Mouse (Mus musculus): ENCODE results near the gene Ncl. TPM values are rescaled to one million over a fixed set of nuclear protein-coding genes. Genes with fewer than 3 reads are reported as not detected.

Ncl gene
- total and polyA plus RNA-seq, 2 experiments from 2014 or later, result 29.8 to 209 TPM

DNA sequence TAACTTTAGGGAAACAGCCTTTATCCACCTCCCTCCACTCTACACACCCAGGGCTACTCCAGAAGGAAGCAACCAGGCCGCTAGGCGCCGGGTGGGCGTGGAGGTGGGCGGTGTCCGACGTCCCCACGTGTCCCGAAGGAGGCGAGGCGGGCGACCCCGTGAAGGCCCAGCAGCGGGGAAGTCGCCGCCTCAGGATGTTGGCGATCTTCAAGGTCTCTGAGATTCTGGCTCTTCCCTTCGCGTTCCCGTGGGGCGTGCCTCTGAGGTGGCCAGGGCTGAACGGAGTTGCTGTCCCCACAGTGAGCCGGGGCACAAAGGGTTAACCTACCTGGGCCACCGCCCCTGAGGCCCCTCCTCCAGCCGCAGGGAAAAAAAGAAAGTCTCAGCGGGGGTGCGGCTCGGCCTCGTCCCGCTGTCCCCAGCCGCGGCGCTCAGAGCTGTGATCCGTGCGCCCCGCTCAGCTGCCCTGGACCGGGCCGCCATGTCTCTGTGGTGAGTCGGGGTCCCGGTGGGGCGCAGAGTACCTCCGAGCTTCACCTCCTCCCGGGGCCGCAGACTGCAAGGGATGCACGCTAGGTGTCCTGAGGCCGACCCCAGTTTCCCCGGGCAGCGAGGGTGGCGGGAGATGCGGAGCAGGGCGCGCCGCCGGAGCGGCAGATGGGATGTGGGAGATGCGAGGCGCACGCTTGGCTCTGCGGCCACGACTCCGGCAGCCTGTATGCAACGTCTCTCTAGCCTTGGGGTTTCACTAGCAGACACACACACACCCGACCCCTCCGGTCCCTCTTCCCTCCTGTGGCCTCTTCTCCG is 55.9 kb downstream of the Ncl start:
- no peaks in the 10 kb centered on the region for H3K9me3 ChIP-seq (ENCODE audit: low read length)
- TF ChIP-seq CTCF (IDR thresholded peaks at IDR 0.05), result peak; percentile 44
- peak overlapping the region; percentile 77 for H3K4me3 ChIP-seq (ENCODE audit: low read depth, low read length)
- peak overlapping the region; percentile 79 for H3K4me2 ChIP-seq (ENCODE audit: low read depth, low read length, poor library complexity, severe bottlenecking)
- peaks cover 5% of the 10 kb centered on the region; the same call in 1 of the 2 replicates for H3K4me1 ChIP-seq (ENCODE audit: insufficient read depth, low read length)
- H3K27ac ChIP-seq (ENCODE audit: low read depth, low read length), result peak overlapping the region; percentile 62
- under 1% methylated on average over 64 of the region's 65 CpGs for WGBS
- H3K9ac ChIP-seq (replicated peaks; ENCODE audit: low read length, poor library complexity, severe bottlenecking), result peak overlapping the region; percentile 80
- peaks cover 10% of the 10 kb centered on the region for H3K36me3 ChIP-seq (ENCODE audit: insufficient read depth, low read length)
- ATAC-seq (ENCODE audit: low FRiP score) (peak; percentile 78), DNase-seq (ENCODE audit: low spot score) (peak; percentile 51)
- no peaks in the 10 kb centered on the region for H3K27me3 ChIP-seq (ENCODE audit: insufficient read depth, low read length)

DNA sequence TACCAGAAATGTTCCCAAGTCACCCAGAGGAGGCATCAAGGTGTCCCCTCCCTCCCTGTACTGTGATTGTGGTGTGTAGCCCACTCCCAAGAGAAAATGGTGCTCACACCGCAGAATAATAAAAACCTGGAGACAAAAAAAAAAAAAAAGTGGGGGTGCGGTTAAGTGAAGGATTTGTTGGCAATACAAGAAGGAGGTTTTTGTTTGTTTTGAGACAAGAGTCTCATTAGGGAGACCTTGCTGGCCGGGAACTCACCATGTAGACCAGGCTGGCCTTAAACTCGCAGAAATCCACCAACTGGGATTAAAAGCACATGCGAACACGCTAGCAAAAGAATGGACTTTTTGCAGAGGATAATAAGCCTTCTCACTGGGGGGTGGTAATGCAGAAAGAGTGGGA is 56.7 kb downstream of the Ncl start, which contains the start of gene B3gnt7:
Gene B3gnt7 (plus strand): TSS at position 301 of the 400 bp plus-strand sequence.
- Histone ChIP-seq H3K4me2 (ENCODE audit: low read depth, low read length, poor library complexity, severe bottlenecking) (peak within 1 kb of the TSS; percentile 79), H3K4me3 (ENCODE audit: low read depth, low read length) (peak within 1 kb of the TSS; percentile 77), H3K27me3 (ENCODE audit: insufficient read depth, low read length) (no peaks in the 10 kb centered on the region), H3K36me3 (ENCODE audit: insufficient read depth, low read length) (peaks cover 10% of the 10 kb centered on the region), H3K9ac (replicated peaks; ENCODE audit: low read length, poor library complexity, severe bottlenecking) (peak within 1 kb of the TSS; percentile 80), H3K9me3 (ENCODE audit: low read length) (no peaks in the 10 kb centered on the region), H3K27ac (ENCODE audit: low read depth, low read length) (peak within 1 kb of the TSS; percentile 62), H3K4me1 (ENCODE audit: insufficient read depth, low read length) (peaks cover 5% of the 10 kb centered on the region; the same call in 1 of the 2 replicates)
- ATAC-seq (ENCODE audit: low FRiP score) (no peak), DNase-seq (ENCODE audit: low spot score) (no peak)
- TF ChIP-seq CTCF (IDR thresholded peaks at IDR 0.05), result no peak
- 21% methylated on average over 6 of the region's 6 CpGs for WGBS

DNA sequence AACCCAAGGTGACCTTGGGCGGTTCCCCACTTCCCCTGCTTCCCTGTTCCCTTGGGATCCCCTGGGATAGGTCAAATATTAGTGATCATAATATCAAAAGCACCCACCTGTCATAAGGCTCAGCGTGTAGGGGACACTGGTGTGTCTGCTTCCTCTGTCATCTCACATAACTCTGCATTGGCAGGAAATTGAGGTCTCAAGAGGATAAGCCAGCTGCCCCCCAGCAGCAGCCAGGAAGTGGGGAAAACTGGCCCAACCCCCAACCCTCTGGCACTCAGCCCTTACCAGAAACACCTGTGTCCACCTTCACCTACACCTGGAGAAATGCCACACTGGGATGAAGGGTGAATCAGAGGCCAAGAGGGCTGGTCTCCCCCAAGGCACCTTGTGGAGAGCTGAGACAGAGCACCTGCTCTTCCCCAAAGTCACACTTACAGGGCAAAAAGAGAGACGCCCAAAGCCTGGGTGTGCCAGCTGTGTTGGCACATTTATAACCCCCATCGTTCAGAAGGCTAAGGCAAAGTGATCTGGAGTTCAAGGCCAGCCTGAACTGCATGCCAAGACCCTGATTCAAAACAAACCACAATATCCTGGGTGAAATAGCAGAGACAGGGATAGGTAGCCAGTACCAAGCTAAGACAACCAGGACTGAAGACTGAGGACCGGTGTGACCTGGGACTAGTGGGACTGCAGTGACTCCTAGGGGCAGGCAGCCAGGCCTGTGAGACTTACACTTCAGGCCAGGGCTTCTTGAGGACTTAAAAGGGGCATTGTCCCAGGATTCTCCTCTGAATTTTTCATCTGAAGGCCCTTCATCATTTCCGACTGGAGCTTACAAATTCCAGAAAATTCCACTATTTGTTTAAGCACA is 57.7 kb downstream of the Ncl start:
- Histone ChIP-seq H3K4me2 (ENCODE audit: low read depth, low read length, poor library complexity, severe bottlenecking) (no peak overlapping the region), H3K27ac (ENCODE audit: low read depth, low read length) (no peak overlapping the region), H3K27me3 (ENCODE audit: insufficient read depth, low read length) (no peaks in the 10 kb centered on the region), H3K36me3 (ENCODE audit: insufficient read depth, low read length) (peaks cover 7% of the 10 kb centered on the region), H3K9me3 (ENCODE audit: low read length) (no peaks in the 10 kb centered on the region), H3K9ac (replicated peaks; ENCODE audit: low read length, poor library complexity, severe bottlenecking) (no peak overlapping the region), H3K4me3 (ENCODE audit: low read depth, low read length) (no peak overlapping the region), H3K4me1 (ENCODE audit: insufficient read depth, low read length) (peaks cover 5% of the 10 kb centered on the region; the same call in 1 of the 2 replicates)
- DNase-seq (ENCODE audit: low spot score), result peak; percentile 12
- peak; percentile 21; the same call in 1 of the 2 replicates for TF ChIP-seq CTCF (IDR thresholded peaks at IDR 0.05)
- 60% methylated on average over 6 of the region's 6 CpGs for WGBS
- ATAC-seq (ENCODE audit: low FRiP score), result no peak

DNA sequence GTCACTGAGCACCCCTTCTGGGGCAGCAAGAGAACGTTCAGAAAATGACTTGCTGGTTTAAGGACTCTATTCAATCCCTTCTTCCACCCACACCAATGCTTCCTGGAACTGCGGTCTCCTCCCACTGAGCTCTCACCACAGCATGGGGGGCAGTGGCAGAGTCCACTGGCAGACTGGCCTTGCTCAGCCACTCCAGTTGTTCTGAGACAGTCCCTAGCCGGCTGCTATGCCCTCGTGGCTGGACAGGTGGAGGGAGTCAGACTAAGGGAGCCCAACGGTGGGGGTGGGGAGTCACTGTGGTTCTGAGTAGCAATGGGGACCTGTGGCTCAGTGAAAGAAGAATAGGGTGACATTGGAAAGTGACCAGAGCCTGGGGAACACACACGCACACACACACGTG is 58.5 kb downstream of the Ncl start:
- TF ChIP-seq CTCF (IDR thresholded peaks at IDR 0.05), result no peak
- ATAC-seq (ENCODE audit: low FRiP score) (no peak), DNase-seq (ENCODE audit: low spot score) (no peak)
- WGBS, result 53% methylated on average over 7 of the region's 7 CpGs
- Histone ChIP-seq H3K9me3 (ENCODE audit: low read length) (no peaks in the 10 kb centered on the region), H3K4me2 (ENCODE audit: low read depth, low read length, poor library complexity, severe bottlenecking) (no peak overlapping the region), H3K27me3 (ENCODE audit: insufficient read depth, low read length) (no peaks in the 10 kb centered on the region), H3K9ac (replicated peaks; ENCODE audit: low read length, poor library complexity, severe bottlenecking) (no peak overlapping the region), H3K27ac (ENCODE audit: low read depth, low read length) (no peak overlapping the region), H3K36me3 (ENCODE audit: insufficient read depth, low read length) (peaks cover under 1% of the 10 kb centered on the region; the same call in 1 of the 2 replicates), H3K4me3 (ENCODE audit: low read depth, low read length) (no peak overlapping the region), H3K4me1 (ENCODE audit: insufficient read depth, low read length) (peaks cover 5% of the 10 kb centered on the region; the same call in 1 of the 2 replicates)

DNA sequence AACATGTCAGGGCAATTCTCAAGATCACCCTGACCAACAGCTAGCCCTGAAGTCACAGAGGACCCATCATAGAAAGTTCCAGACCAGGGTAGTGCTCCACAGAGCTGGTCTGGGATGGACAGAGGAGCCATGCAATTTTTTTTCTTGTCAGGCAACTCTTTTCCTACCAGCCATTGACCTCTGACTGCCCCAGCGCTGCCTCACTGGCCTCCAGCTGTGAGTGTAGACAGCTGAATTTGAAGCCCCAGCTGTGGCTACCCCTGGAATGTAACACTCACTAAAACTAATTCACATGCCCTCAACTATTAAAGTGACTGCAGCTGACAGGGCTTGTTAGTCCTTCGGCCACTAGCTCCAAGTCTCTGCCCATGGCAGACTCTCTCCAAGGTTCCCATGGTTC is 59.1 kb downstream of the Ncl start:
- Histone ChIP-seq H3K4me1 (ENCODE audit: insufficient read depth, low read length) (peaks cover 5% of the 10 kb centered on the region; the same call in 1 of the 2 replicates), H3K27ac (ENCODE audit: low read depth, low read length) (no peak overlapping the region), H3K9me3 (ENCODE audit: low read length) (no peaks in the 10 kb centered on the region), H3K9ac (replicated peaks; ENCODE audit: low read length, poor library complexity, severe bottlenecking) (no peak overlapping the region), H3K27me3 (ENCODE audit: insufficient read depth, low read length) (no peaks in the 10 kb centered on the region), H3K4me2 (ENCODE audit: low read depth, low read length, poor library complexity, severe bottlenecking) (no peak overlapping the region), H3K36me3 (ENCODE audit: insufficient read depth, low read length) (no peaks in the 10 kb centered on the region), H3K4me3 (ENCODE audit: low read depth, low read length) (no peak overlapping the region)
- no peak for TF ChIP-seq CTCF (IDR thresholded peaks at IDR 0.05)
- 44% methylated on average over 2 of the region's 2 CpGs for WGBS
- ATAC-seq (ENCODE audit: low FRiP score) (no peak), DNase-seq (ENCODE audit: low spot score) (no peak)

Small RNA genes within 50 kb of the gene (microRNA-seq; reads per million reads assigned to microRNA genes)
- 18.8 reads per million, percentile 28 among the genes with 10 or more reads in this experiment for gene mmu-mir-3535 (ENCODE audit: borderline number of aligned reads)

Other genes with a start within 250 kb of the Ncl start
- not detected in 2 replicates for gene Htr2b, start 247.4 kb downstream of the Ncl start, total RNA-seq (2014; rRNA removed)
- 0.20 and 0.43 TPM in 2 replicates for gene Htr2b, start 247.4 kb downstream of the Ncl start, polyA plus RNA-seq (2015; fragmentation: Nextera tagmentation; extraction: Ambion mirVana)
- gene Gm21972, start 225.8 kb downstream of the Ncl start, total RNA-seq (2014; rRNA removed), result 0.49 and 5.0 TPM in 2 replicates
- gene Gm21972, start 225.8 kb downstream of the Ncl start, polyA plus RNA-seq (2015; fragmentation: Nextera tagmentation; extraction: Ambion mirVana), result 0.32 and 0.48 TPM in 2 replicates
- 31.0 and 33.2 TPM in 2 replicates for gene Armc9, start 204.6 kb downstream of the Ncl start, total RNA-seq (2014; rRNA removed)
- 36.3 and 42.6 TPM in 2 replicates for gene Armc9, start 204.6 kb downstream of the Ncl start, polyA plus RNA-seq (2015; fragmentation: Nextera tagmentation; extraction: Ambion mirVana)
- 14.5 and 14.9 TPM in 2 replicates for gene B3gnt7, start 56.6 kb downstream of the Ncl start, total RNA-seq (2014; rRNA removed)
- gene B3gnt7, start 56.6 kb downstream of the Ncl start, polyA plus RNA-seq (2015; fragmentation: Nextera tagmentation; extraction: Ambion mirVana), result 15.0 and 15.7 TPM in 2 replicates
- gene Nmur1, start 66.8 kb upstream of the Ncl start, total RNA-seq (2014; rRNA removed), result not detected in 2 replicates
- gene Nmur1, start 66.8 kb upstream of the Ncl start, polyA plus RNA-seq (2015; fragmentation: Nextera tagmentation; extraction: Ambion mirVana), result 0.27 and 0.33 TPM in 2 replicates
- gene Tex44, start 66.9 kb upstream of the Ncl start, total RNA-seq (2014; rRNA removed), result 0.14 TPM in 1 of 2 replicates, not detected in the other
- gene Tex44, start 66.9 kb upstream of the Ncl start, polyA plus RNA-seq (2015; fragmentation: Nextera tagmentation; extraction: Ambion mirVana), result not detected in 2 replicates
- gene Ptma, start 167.3 kb upstream of the Ncl start, total RNA-seq (2014; rRNA removed), result 947 and 1,050 TPM in 2 replicates
- gene Ptma, start 167.3 kb upstream of the Ncl start, polyA plus RNA-seq (2015; fragmentation: Nextera tagmentation; extraction: Ambion mirVana), result 1,199 and 1,354 TPM in 2 replicates
- gene Pde6d, start 223.2 kb upstream of the Ncl start, total RNA-seq (2014; rRNA removed), result 48.1 and 54.8 TPM in 2 replicates
- gene Pde6d, start 223.2 kb upstream of the Ncl start, polyA plus RNA-seq (2015; fragmentation: Nextera tagmentation; extraction: Ambion mirVana), result 116 and 124 TPM in 2 replicates
- gene Cops7b, start 223.5 kb upstream of the Ncl start, total RNA-seq (2014; rRNA removed), result 39.0 and 42.1 TPM in 2 replicates
- 53.4 and 56.2 TPM in 2 replicates for gene Cops7b, start 223.5 kb upstream of the Ncl start, polyA plus RNA-seq (2015; fragmentation: Nextera tagmentation; extraction: Ambion mirVana)